Mouse (Mus musculus) cerebellum, adult 8-10 months (tissue): ENCODE data around the gene Camk1g.

Source experiments
- DNase-seq: peaks from one replicate; pipeline ENCODE4 v3.0.0; 2022

Gene Camk1g

GRCm38 (mm10) chr1:193299995-193300394, 70.1 kb downstream of the Camk1g start:
- DNase-seq = no peak

- no peak for DNase-seq
Observed at GRCm38 (mm10) chr1:193298141-193298765, 71.8 kb downstream of the Camk1g start.
